Mouse (Mus musculus): ENCODE results near the gene Tmem151a. TPM values are rescaled to one million over a fixed set of nuclear protein-coding genes. Genes with fewer than 3 reads are reported as not detected.
"Not testable (repeated sequence)": the region's sequence is repeated elsewhere in the genome, so short reads cannot be mapped to it uniquely, and the experiment has no call there.

The Tmem151a gene
- polyA plus RNA-seq, 1 experiment, result not detected

DNA sequence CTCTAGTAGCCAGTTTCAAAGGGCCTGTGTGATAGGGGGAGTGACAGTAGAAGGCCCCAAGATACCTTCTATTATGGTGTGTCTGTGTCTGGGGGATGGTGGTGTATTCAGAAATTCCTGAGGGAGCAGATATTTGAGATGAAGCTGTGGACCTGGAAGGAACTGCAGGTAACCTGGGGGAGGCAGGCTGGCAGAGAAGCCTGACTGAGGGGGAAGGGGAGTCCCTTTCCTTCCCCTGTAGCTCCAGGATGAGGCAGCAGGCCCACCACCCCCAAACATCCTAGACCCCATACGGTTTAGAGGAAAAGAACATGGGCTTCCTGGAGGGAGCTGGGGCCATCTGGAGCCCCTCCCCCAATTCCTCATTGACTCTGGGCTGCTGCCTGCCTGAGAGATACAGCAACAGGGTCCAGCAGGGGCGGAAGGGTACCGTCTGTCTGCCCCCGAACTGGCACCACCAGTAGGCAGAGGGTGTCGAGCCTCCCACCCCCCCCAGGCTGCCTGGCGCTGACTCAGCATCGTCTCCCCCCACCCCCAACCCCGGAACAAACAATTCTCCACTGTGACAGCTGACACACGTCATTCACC is 10.7 kb upstream of the Tmem151a start:
- Histone ChIP-seq H3K27ac (ENCODE audit: insufficient read depth, low read depth, low read length) (no peak overlapping the region), H3K4me3 (ENCODE audit: insufficient read depth, low read length) (no peak overlapping the region), H3K4me1 (ENCODE audit: control insufficient read depth, insufficient read depth, low read length) (peaks cover 6% of the 10 kb centered on the region)
- no peak for TF ChIP-seq CTCF (IDR thresholded peaks at IDR 0.05; ENCODE audit: low read depth, low read length)
- TF ChIP-seq POLR2A (IDR thresholded peaks at IDR 0.05; ENCODE audit: borderline replicate concordance, low read depth, low read length), result no peak

DNA sequence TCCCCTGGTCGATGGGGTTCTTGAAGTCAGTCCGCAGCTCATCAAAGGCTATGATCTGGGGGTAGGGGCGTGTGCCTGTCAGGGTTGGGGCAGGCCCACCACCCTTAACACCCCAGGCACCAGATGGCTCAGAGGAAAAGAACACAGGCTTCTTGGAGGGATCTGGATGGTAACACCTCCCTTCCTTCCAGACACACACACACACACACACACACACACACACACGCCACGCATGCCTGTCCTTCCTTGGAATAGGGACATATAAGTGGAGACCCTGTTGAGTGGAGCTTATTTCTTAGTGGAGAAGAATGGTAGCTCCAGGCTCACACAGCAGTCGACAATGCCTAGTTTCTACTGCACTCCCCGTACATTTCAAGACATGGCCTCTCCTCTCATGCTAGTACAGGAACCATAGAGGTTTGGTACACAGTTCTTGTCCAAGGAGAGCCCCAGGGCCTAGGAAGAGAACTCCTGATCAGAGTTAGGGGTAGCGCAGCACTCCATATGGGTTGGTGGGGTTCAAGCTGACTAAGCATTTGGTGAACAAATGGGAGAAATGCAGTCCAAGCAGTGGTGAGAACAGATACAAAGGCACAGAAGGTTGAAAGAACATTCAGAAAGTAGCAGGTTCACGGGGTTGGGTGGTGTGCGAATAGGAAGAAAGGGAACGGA is 9.6 kb upstream of the Tmem151a start:
- TF ChIP-seq POLR2A (IDR thresholded peaks at IDR 0.05; ENCODE audit: borderline replicate concordance, low read depth, low read length) (no peak), CTCF (IDR thresholded peaks at IDR 0.05; ENCODE audit: low read depth, low read length) (no peak)
- H3K4me1 ChIP-seq (ENCODE audit: control insufficient read depth, insufficient read depth, low read length), result peaks cover 6% of the 10 kb centered on the region
- no peak overlapping the region for H3K4me3 ChIP-seq (ENCODE audit: insufficient read depth, low read length)
- H3K27ac ChIP-seq (ENCODE audit: insufficient read depth, low read depth, low read length), result no peak overlapping the region

DNA sequence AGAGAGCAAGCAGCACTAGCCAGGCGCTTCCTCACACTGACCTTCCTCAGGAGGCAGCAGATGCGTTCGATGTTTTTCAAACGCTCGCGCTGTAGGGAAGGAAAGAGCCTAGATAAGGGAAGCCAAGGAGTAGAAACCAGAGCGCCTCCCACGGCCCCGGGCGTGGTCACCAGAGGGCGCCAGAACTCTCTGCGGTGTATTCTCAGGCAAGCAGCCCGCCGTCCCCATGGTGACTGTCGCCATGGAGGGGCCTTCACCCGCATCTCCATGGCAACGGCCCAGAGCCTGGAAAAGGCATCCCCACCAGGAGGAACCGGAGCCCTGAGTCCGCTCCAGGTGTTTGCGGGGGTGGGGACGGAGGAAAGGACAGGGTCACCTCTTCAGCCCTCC is 8.9 kb upstream of the Tmem151a start:
- TF ChIP-seq CTCF (IDR thresholded peaks at IDR 0.05; ENCODE audit: low read depth, low read length) (peak; percentile 55; the same call in 1 of the 2 replicates), POLR2A (IDR thresholded peaks at IDR 0.05; ENCODE audit: borderline replicate concordance, low read depth, low read length) (no peak)
- no peak overlapping the region for H3K4me3 ChIP-seq (ENCODE audit: insufficient read depth, low read length)
- H3K4me1 ChIP-seq (ENCODE audit: control insufficient read depth, insufficient read depth, low read length), result peaks cover 8% of the 10 kb centered on the region
- no peak overlapping the region for H3K27ac ChIP-seq (ENCODE audit: insufficient read depth, low read depth, low read length)

GRCm38 (mm10) chr19:5093481-5094242 is 8.3 kb upstream of the Tmem151a start:
- Histone ChIP-seq H3K27ac (ENCODE audit: insufficient read depth, low read depth, low read length) (no peak overlapping the region), H3K4me3 (ENCODE audit: insufficient read depth, low read length) (no peak overlapping the region)

GRCm38 (mm10) chr19:5092083-5092482 is 6.8 kb upstream of the Tmem151a start:
- no peak overlapping the region for H3K4me3 ChIP-seq (ENCODE audit: insufficient read depth, low read length)
- no peak for TF ChIP-seq CTCF (IDR thresholded peaks at IDR 0.05; ENCODE audit: low read depth, low read length)
- TF ChIP-seq POLR2A (IDR thresholded peaks at IDR 0.05; ENCODE audit: borderline replicate concordance, low read depth, low read length), result no peak

More at GRCm38 (mm10) chr19:5093481-5094242, 8.3 kb upstream of the Tmem151a start:
- peaks cover 10% of the 10 kb centered on the region for H3K4me1 ChIP-seq (ENCODE audit: control insufficient read depth, insufficient read depth, low read length)
- TF ChIP-seq POLR2A (IDR thresholded peaks at IDR 0.05; ENCODE audit: borderline replicate concordance, low read depth, low read length), result no peak

DNA sequence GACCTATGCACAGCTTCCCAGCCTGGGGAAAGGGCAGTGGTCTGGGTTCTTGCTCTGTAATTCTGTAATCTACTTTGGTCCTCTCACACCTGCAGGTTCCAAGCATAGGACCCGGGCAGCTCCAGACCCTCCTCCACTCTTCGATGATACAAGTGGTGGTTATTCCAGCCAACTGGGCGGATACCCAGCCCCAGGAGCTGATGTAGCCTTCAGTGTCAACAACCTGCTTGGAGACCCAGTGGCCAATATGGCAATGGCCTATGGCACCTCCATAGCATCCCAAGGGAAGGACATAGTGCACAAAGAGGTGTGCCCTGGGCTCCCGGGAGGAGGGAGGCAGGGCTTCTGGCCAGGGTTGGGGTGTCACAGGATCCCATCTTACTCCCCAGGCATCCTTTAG is 4.0 kb upstream of the Tmem151a start:
- H3K27ac ChIP-seq (ENCODE audit: insufficient read depth, low read depth, low read length), result no peak overlapping the region
- no peak for TF ChIP-seq POLR2A (IDR thresholded peaks at IDR 0.05; ENCODE audit: borderline replicate concordance, low read depth, low read length)
- TF ChIP-seq CTCF (IDR thresholded peaks at IDR 0.05; ENCODE audit: low read depth, low read length), result no peak
- H3K4me1 ChIP-seq (ENCODE audit: control insufficient read depth, insufficient read depth, low read length), result peaks cover 20% of the 10 kb centered on the region
- H3K4me3 ChIP-seq (ENCODE audit: insufficient read depth, low read length), result peak overlapping the region; percentile 91

More at GRCm38 (mm10) chr19:5092083-5092482, 6.8 kb upstream of the Tmem151a start:
- peaks cover 16% of the 10 kb centered on the region for H3K4me1 ChIP-seq (ENCODE audit: control insufficient read depth, insufficient read depth, low read length)
- H3K27ac ChIP-seq (ENCODE audit: insufficient read depth, low read depth, low read length), result no peak overlapping the region

DNA sequence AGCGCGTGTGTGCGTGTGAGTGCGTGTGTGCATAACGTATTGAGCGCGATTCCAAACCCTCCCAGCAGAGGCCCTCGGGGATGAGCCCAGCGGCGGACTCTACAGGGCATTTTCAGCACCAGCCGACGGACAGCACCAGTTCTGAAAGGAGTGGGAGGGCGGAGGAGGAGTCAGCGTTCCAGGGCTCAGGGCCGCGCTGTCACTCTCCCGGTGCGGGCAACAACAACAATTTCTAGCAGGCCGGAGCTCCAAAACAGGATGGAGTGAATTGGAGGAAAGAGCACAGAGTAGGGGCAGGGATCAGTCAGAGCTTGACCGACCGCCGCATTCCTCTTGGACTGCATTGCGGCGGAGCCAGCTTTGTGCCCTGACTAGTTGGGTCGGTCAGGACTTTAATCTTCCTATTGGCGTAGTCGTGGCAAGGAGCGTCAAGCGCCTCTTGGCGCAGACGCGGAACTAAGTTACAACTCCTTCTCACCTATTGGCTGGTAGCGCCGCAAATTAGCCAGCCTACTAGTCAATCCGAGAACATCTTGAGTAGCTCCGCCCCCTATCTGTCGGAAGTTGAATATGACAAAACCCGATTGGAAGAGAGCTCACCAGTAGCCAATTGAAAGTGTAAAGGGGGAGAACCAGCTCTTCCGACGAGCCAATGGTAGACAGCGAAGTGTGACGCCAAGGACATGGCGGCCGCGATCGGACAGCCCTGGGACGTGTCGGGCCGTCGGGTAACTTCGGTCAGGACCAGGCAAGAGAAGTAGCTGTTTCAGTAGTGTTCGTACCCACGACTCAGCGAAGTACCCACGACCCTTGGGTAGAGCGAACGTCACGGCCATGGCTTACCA is 2.8 kb upstream of the Tmem151a start, which contains the start of gene Yif1a:
TSS of gene Yif1a (plus strand) at position 655 of the 845 bp plus-strand sequence.
- H3K4me3 ChIP-seq (ENCODE audit: insufficient read depth, low read length), result peak within 1 kb of the TSS; percentile 91
- H3K27ac ChIP-seq (ENCODE audit: insufficient read depth, low read depth, low read length), result peak within 1 kb of the TSS; percentile 50
- peaks cover 14% of the 10 kb centered on the region for H3K4me1 ChIP-seq (ENCODE audit: control insufficient read depth, insufficient read depth, low read length)
- no peak for TF ChIP-seq POLR2A (IDR thresholded peaks at IDR 0.05; ENCODE audit: borderline replicate concordance, low read depth, low read length)
- TF ChIP-seq CTCF (IDR thresholded peaks at IDR 0.05; ENCODE audit: low read depth, low read length), result no peak

- H3K4me1 ChIP-seq (ENCODE audit: control insufficient read depth, insufficient read depth, low read length), result peaks cover 14% of the 10 kb centered on the region
- H3K4me3 ChIP-seq (ENCODE audit: insufficient read depth, low read length); H3K27ac ChIP-seq (ENCODE audit: insufficient read depth, low read depth, low read length): not testable (repeated sequence)
These were observed 1.2 kb upstream of the Tmem151a start for GRCm38 (mm10) chr19:5086533-5086932.

- no peak overlapping the region for H3K27ac ChIP-seq (ENCODE audit: insufficient read depth, low read depth, low read length)
- H3K4me1 ChIP-seq (ENCODE audit: control insufficient read depth, insufficient read depth, low read length), result peaks cover 14% of the 10 kb centered on the region
- peak overlapping the region; percentile 65 for H3K4me3 ChIP-seq (ENCODE audit: insufficient read depth, low read length)
- TF ChIP-seq POLR2A (IDR thresholded peaks at IDR 0.05; ENCODE audit: borderline replicate concordance, low read depth, low read length), result no peak
These were observed 542 bp downstream of the Tmem151a start for GRCm38 (mm10) chr19:5084834-5085144.
